Mouse (Mus musculus): ENCODE results near the gene Ghdc. TPM values are rescaled to one million over a fixed set of nuclear protein-coding genes. Genes with fewer than 3 reads are reported as not detected.

Ghdc gene
- polyA plus RNA-seq, 1 experiment = 4.9 TPM

- WGBS = 1% methylated on average over 13 of the region's 13 CpGs
- TF ChIP-seq CTCF (IDR thresholded peaks at IDR 0.05; ENCODE audit: control insufficient read depth, insufficient read depth, low read length) (no peak), POLR2A (IDR thresholded peaks at IDR 0.05; ENCODE audit: borderline replicate concordance, control insufficient read depth, low read depth, low read length) (no peak)
- H3K4me3 ChIP-seq (replicated peaks; ENCODE audit: control insufficient read depth, low read depth, low read length) = peak overlapping the region; percentile 41
Measured at GRCm38 (mm10) chr11:100814498-100814897, 43.7 kb upstream of the Ghdc start.

GRCm38 (mm10) chr11:100811132-100811531 lies 40.4 kb upstream of the Ghdc start:
- H3K27ac ChIP-seq (ENCODE audit: control insufficient read depth, insufficient read depth, low read depth, low read length, poor library complexity) = no peak overlapping the region
- peaks cover 4% of the 10 kb centered on the region; the same call in 1 of the 2 replicates for H3K4me1 ChIP-seq (ENCODE audit: control insufficient read depth, insufficient read depth, low read length)
- WGBS = 95% methylated on average over 2 of the region's 2 CpGs
- TF ChIP-seq CTCF (IDR thresholded peaks at IDR 0.05; ENCODE audit: control insufficient read depth, insufficient read depth, low read length) (peak; percentile 12; the same call in 1 of the 2 replicates), POLR2A (IDR thresholded peaks at IDR 0.05; ENCODE audit: borderline replicate concordance, control insufficient read depth, low read depth, low read length) (no peak)
- no peak overlapping the region for H3K4me3 ChIP-seq (replicated peaks; ENCODE audit: control insufficient read depth, low read depth, low read length)

More at GRCm38 (mm10) chr11:100814498-100814897, 43.7 kb upstream of the Ghdc start:
- peaks cover 6% of the 10 kb centered on the region; the same call in 1 of the 2 replicates for H3K4me1 ChIP-seq (ENCODE audit: control insufficient read depth, insufficient read depth, low read length)
- peak overlapping the region; percentile 64; the same call in 1 of the 2 replicates for H3K27ac ChIP-seq (ENCODE audit: control insufficient read depth, insufficient read depth, low read depth, low read length, poor library complexity)

- Histone ChIP-seq H3K4me1 (ENCODE audit: control insufficient read depth, insufficient read depth, low read length) (peaks cover 2% of the 10 kb centered on the region; the same call in 1 of the 2 replicates), H3K4me3 (replicated peaks; ENCODE audit: control insufficient read depth, low read depth, low read length) (no peak overlapping the region), H3K27ac (ENCODE audit: control insufficient read depth, insufficient read depth, low read depth, low read length, poor library complexity) (no peak overlapping the region)
- WGBS = 84% methylated on average over 9 of the region's 9 CpGs
- TF ChIP-seq CTCF (IDR thresholded peaks at IDR 0.05; ENCODE audit: control insufficient read depth, insufficient read depth, low read length) = no peak
Measured at GRCm38 (mm10) chr11:100810516-100810915, 39.8 kb upstream of the Ghdc start.

GRCm38 (mm10) chr11:100806380-100807305 lies 35.9 kb upstream of the Ghdc start:
- TF ChIP-seq CTCF (IDR thresholded peaks at IDR 0.05; ENCODE audit: control insufficient read depth, insufficient read depth, low read length) (no peak), POLR2A (IDR thresholded peaks at IDR 0.05; ENCODE audit: borderline replicate concordance, control insufficient read depth, low read depth, low read length) (0 out of 2 replicates have a peak, but pooled peaks have one; percentile 16)
- Histone ChIP-seq H3K4me3 (replicated peaks; ENCODE audit: control insufficient read depth, low read depth, low read length) (no peak overlapping the region), H3K27ac (ENCODE audit: control insufficient read depth, insufficient read depth, low read depth, low read length, poor library complexity) (no peak overlapping the region), H3K4me1 (ENCODE audit: control insufficient read depth, insufficient read depth, low read length) (no peaks in the 10 kb centered on the region; the same call in 1 of the 2 replicates)
- WGBS = 84% methylated on average over 20 of the region's 20 CpGs

- WGBS = 51% methylated on average over 7 of the region's 7 CpGs
- no peaks in the 10 kb centered on the region; the same call in 1 of the 2 replicates for H3K4me1 ChIP-seq (ENCODE audit: control insufficient read depth, insufficient read depth, low read length)
- H3K4me3 ChIP-seq (replicated peaks; ENCODE audit: control insufficient read depth, low read depth, low read length) = no peak overlapping the region
- H3K27ac ChIP-seq (ENCODE audit: control insufficient read depth, insufficient read depth, low read depth, low read length, poor library complexity) = peak overlapping the region; percentile 37; the same call in 1 of the 2 replicates
- TF ChIP-seq POLR2A (IDR thresholded peaks at IDR 0.05; ENCODE audit: borderline replicate concordance, control insufficient read depth, low read depth, low read length) = no peak
- no peak for TF ChIP-seq CTCF (IDR thresholded peaks at IDR 0.05; ENCODE audit: control insufficient read depth, insufficient read depth, low read length)
Measured at GRCm38 (mm10) chr11:100805535-100805934, 34.8 kb upstream of the Ghdc start.

- TF ChIP-seq POLR2A (IDR thresholded peaks at IDR 0.05; ENCODE audit: borderline replicate concordance, control insufficient read depth, low read depth, low read length) (no peak), CTCF (IDR thresholded peaks at IDR 0.05; ENCODE audit: control insufficient read depth, insufficient read depth, low read length) (no peak)
- H3K4me3 ChIP-seq (replicated peaks; ENCODE audit: control insufficient read depth, low read depth, low read length) = no peak overlapping the region
- 33% methylated on average over 10 of the region's 10 CpGs for WGBS
- H3K4me1 ChIP-seq (ENCODE audit: control insufficient read depth, insufficient read depth, low read length) = no peaks in the 10 kb centered on the region; the same call in 1 of the 2 replicates
- H3K27ac ChIP-seq (ENCODE audit: control insufficient read depth, insufficient read depth, low read depth, low read length, poor library complexity) = no peak overlapping the region
Measured at GRCm38 (mm10) chr11:100804409-100804808, 33.7 kb upstream of the Ghdc start.

GRCm38 (mm10) chr11:100799426-100799825 lies 28.7 kb upstream of the Ghdc start:
- H3K4me3 ChIP-seq (replicated peaks; ENCODE audit: control insufficient read depth, low read depth, low read length) = no peak overlapping the region
- TF ChIP-seq CTCF (IDR thresholded peaks at IDR 0.05; ENCODE audit: control insufficient read depth, insufficient read depth, low read length) (no peak), POLR2A (IDR thresholded peaks at IDR 0.05; ENCODE audit: borderline replicate concordance, control insufficient read depth, low read depth, low read length) (no peak)
- H3K4me1 ChIP-seq (ENCODE audit: control insufficient read depth, insufficient read depth, low read length) = no peaks in the 10 kb centered on the region; the same call in none of the 2 replicates
- no peak overlapping the region for H3K27ac ChIP-seq (ENCODE audit: control insufficient read depth, insufficient read depth, low read depth, low read length, poor library complexity)
- WGBS = 88% methylated on average over 5 of the region's 5 CpGs

- H3K4me3 ChIP-seq (replicated peaks; ENCODE audit: control insufficient read depth, low read depth, low read length) = no peak overlapping the region
- TF ChIP-seq POLR2A (IDR thresholded peaks at IDR 0.05; ENCODE audit: borderline replicate concordance, control insufficient read depth, low read depth, low read length) = no peak
- no peak for TF ChIP-seq CTCF (IDR thresholded peaks at IDR 0.05; ENCODE audit: control insufficient read depth, insufficient read depth, low read length)
- H3K27ac ChIP-seq (ENCODE audit: control insufficient read depth, insufficient read depth, low read depth, low read length, poor library complexity) = no peak overlapping the region
- no peaks in the 10 kb centered on the region; the same call in 1 of the 2 replicates for H3K4me1 ChIP-seq (ENCODE audit: control insufficient read depth, insufficient read depth, low read length)
- 81% methylated on average over 8 of the region's 8 CpGs for WGBS
Measured at GRCm38 (mm10) chr11:100796585-100796984, 25.8 kb upstream of the Ghdc start.

Measured in bone marrow, adult 2 months (tissue).